Mouse (Mus musculus) layer of hippocampus, adult 2 months (tissue): ENCODE data around the gene Pcdh17. TPM values are rescaled to one million over a fixed set of nuclear protein-coding genes. Genes with fewer than 3 reads are reported as not detected.

ENCODE experiments used
- DNase-seq, 2 experiments: peaks; one replicate each; pipeline ENCODE4 v3.0.0; 2022; ENCODE audit warnings: low spot score in 2 of 2
- H3K27ac ChIP-seq: fragments of 200-600 bp; 2 replicates; pipeline ENCODE4 v1.8.1; 2022
- H3K4me3 ChIP-seq: fragments of 200-600 bp; 2 replicates; pipeline ENCODE4 v1.8.1; 2022; ENCODE audit warnings: mild to moderate bottlenecking
- CTCF ChIP-seq: fragments of 200-600 bp; conservative IDR thresholded peaks from 2 replicates; pipeline ENCODE4 v1.8.1; 2022; ENCODE audit warnings: antibody characterized with exemption, mild to moderate bottlenecking, moderate library complexity
- long read RNA-seq, 2 experiments: library from polyadenylated mRNA; stranded (forward); transcript quantifications; one replicate each; pipeline ENCODE4 v2.0.0; 2021; ENCODE audit warnings: borderline mapping rate in 2 of 2
- total RNA-seq, 2 experiments: library from RNA; stranded (reverse); gene quantifications; 2 replicates each; pipeline ENCODE4 v1.2.3; 2021

Pcdh17 gene
- total RNA-seq = 10 to 100 TPM; 41.1 to 44.8 TPM
- long read RNA-seq, experiment 1, full-length matches to known transcripts = 6 of 12 reads
- long read RNA-seq, experiment 1, partial matches to known transcripts = 0 of 12 reads
- long read RNA-seq, experiment 1, other reads (novel, unspliced or antisense) = 6 of 12 reads
- long read RNA-seq, experiment 2, full-length matches to known transcripts = 9 of 25 reads
- long read RNA-seq, experiment 2, partial matches to known transcripts = 3 of 25 reads
- long read RNA-seq, experiment 2, other reads (novel, unspliced or antisense) = 13 of 25 reads

DNA sequence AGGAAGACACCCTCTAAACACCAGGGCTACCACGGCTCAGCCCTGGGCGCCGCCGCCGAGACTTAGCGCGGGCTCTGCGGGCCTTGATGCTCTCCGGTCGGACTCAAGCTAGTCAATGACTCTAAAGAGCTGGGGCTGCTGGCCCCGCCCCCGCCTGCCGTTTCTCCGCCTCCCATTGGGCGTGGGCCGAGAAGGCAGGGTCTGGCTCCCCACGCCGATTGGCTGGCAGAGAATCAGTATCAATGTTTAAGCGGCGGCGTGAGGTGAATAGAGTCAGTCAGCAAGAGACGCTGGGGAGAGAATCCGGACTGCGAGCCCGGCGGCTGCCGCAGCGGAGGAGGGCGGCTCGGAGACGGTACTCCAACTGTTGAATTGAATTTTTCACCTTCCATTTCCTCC is at the start of gene Pcdh17:
TSS of gene Pcdh17 (plus strand) at position 276 of the 399 bp plus-strand sequence.
- DNase-seq = peak; percentile 96 to 97
- TF ChIP-seq CTCF = no peak
- H3K27ac ChIP-seq = peak within 1 kb of the TSS; percentile 92
- peak within 1 kb of the TSS; percentile 80 for H3K4me3 ChIP-seq

DNA sequence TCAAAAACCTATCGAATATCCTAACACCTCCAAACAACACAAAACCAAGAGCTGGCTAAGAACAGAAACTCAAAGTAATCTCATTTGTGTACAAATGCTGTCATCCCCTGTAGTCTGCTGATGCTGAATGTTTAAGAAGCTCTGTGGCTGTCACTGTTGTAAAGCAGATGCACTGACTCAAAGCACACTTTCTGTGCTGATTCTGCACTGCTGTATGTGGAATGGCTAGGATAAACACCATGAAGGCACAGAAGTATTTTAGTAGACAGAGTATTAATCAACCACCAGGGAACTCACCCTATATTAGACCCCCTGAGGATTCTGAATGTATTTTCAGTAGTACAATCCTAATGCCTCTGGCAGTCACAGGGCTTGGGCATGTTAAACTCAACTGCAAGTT is 46.2 kb upstream of the Pcdh17 start:
- no peak overlapping the region for H3K4me3 ChIP-seq
- DNase-seq = no peak
- no peak for TF ChIP-seq CTCF
- no peak overlapping the region for H3K27ac ChIP-seq

DNA sequence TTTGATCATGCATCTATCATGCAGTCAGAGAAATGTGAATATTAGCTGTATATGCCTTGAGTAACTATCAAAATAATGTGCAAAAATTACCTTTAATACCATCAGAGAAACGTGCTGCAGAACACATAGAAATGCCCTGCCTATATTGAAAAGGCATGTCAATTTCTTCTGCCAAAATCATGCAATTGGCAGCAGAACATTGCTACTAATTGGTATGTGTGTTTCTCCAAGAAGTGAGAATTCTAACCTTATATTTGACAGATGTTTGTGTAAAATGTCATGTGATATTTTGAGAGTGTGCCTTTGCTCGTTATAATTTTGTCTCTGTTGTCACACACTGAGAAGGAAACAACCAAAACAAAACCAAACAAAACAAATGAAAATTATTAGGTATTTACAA is 18.6 kb upstream of the Pcdh17 start:
- no peak for TF ChIP-seq CTCF
- Histone ChIP-seq H3K4me3 (no peak overlapping the region), H3K27ac (no peak overlapping the region)
- DNase-seq = no peak

DNA sequence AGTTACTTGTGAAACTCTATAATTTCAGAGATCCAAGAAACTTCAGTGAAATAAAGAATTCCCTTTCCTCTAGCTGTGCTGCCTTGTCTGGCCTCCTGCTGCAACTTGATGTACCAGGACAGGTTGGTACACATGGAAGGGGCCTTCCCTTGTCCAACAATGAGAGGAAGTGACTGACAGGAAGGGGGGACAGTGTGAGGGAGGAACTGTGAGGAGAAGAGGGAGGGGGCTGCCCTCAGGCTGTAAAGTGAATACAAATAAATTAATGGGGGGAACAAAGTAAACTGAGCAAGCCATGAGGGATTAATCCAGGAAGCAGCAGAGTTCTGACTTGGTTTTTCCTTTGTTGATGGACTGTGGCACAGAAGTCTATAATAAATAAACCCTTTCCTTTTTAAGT is 16.7 kb upstream of the Pcdh17 start:
- TF ChIP-seq CTCF = no peak
- Histone ChIP-seq H3K27ac (no peak overlapping the region), H3K4me3 (no peak overlapping the region)
- DNase-seq = no peak

DNA sequence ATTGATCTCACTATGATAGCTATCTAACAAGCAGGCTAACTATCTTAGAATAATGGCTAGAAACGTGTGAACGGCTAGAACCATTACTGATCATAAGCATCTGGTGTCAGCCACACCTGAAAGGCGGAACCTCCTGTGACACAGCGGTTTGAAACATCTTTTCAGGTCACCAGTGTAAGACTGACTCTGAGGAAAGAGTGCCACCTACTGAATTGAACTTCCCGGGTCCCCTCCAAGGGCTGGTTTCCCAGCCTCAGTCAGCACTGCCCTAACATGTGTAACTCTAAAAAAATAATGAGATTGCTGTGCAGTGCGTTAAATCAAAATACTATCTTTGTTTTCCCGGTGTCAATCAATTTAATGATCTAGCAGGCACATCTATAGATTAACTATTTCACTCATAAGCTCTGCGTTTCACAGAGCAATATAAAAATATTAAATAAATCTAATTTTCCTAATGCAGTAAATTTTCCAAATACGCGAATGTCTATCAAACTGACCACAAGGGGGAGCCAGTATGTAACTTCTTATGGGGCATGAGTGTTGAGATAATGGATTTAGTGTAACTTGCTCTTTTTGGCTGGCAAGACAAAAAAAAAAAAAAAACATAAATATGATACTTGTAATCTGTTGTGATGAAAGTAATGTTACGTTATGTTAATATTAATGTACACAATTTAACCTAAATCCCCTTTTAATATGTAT is 5.1 kb upstream of the Pcdh17 start:
- Histone ChIP-seq H3K4me3 (no peak overlapping the region), H3K27ac (no peak overlapping the region)
- DNase-seq = peak in 1 of 2 experiments; percentile 65
- TF ChIP-seq CTCF = peak; percentile 81

DNA sequence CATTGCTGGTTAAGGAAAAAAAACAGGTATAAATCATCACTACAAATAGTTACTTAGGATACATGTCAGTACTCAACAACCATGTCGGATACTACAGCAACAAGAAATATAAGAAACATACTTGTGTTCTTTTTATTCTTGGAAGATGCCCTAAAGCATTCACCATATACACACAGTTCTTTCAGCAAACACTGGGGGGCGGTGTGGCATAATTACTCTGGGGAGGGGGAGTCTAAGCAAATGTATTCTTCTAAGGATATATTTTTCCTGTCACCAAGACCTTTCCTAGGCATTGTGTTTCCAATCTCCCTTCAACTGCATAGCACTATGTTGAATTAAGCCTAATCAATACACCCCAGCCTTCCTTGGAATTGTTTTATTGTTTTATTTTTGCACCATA is 2.5 kb upstream of the Pcdh17 start:
- no peak overlapping the region for H3K27ac ChIP-seq
- TF ChIP-seq CTCF = peak; percentile 75
- no peak overlapping the region for H3K4me3 ChIP-seq
- DNase-seq = peak in 1 of 2 experiments; percentile 46

DNA sequence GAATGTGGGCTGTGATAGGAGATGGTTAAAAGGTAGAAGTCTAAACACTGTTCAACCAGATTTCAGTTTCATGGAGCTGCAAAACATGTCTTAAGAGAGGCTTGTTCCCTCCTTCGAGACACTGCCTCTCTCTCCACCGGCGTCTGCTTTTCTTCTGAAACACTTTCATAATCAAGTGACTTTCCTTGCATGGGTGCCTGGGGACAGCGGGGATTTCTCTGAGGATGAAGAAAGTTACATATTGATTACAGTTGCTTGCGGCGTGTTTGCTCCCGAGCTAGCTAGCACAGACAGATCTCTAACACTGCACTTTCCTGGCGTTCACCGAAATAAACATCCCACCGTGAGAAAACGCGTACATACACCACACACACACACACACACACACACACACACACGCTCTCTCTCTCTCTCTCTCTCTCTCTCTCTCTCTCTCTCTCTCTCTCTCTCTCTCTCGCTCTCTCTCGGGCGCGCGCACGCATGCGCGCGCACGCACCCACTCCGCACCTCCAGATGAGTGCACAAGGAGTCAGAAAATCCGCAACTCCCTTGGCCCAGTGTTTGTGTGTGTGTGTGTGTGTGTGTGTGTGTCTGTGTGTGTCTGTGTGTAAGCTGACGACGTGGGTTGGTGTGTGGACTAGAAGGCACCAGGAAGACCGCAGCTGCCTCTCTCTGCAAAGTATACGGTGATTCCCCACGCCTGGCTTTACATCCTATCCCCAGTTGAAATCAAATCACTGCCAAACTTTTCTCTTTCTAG is 655 bp upstream of the Pcdh17 start:
- peak overlapping the region; percentile 80 for H3K4me3 ChIP-seq
- peak in 1 of 2 experiments; percentile 24 for DNase-seq
- no peak for TF ChIP-seq CTCF
- peak overlapping the region; percentile 92 for H3K27ac ChIP-seq

DNA sequence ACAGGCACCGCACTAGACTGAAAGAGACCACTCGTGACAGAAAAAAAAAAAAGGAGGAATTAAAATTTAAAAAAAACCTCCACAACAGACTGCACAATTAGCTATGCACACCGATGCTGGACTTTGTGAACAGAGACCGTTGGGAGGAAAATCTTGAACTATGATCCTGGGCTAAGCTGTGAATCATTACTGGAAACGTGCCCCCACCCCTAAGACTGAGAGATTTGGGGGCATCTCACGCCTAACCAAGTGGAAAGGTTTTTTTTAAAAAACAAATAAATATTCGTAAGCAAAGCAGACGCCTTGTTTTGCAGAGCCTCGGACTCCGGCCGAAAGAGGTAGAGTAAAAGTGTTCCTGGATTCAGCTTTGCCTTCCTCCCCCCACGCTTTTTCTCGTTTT is 398 bp downstream of the Pcdh17 start:
- no peak for DNase-seq
- no peak for TF ChIP-seq CTCF
- Histone ChIP-seq H3K4me3 (peak overlapping the region; percentile 80), H3K27ac (peak overlapping the region; percentile 92)

DNA sequence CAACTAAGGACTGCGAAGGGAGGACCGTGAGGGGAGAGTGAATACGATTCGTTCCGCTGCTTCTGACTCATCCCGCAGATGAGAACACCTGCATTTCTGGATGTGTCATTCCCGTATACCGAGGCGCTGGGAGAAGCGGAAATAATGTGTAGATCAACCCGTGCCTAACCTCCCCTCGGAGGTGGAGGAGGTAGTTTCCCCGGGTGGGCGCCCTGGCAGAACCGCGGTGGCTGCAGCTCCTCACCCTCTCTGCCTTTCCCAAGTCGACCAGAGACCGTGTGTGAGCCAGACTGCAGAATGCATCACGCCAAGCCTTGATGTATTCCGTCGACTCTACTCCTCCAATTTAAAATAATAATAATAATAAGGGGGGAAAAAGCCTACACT is 906 bp downstream of the Pcdh17 start:
- H3K4me3 ChIP-seq = peak overlapping the region; percentile 80
- no peak for TF ChIP-seq CTCF
- peak overlapping the region; percentile 92 for H3K27ac ChIP-seq
- peak in 1 of 2 experiments; percentile 39 for DNase-seq

DNA sequence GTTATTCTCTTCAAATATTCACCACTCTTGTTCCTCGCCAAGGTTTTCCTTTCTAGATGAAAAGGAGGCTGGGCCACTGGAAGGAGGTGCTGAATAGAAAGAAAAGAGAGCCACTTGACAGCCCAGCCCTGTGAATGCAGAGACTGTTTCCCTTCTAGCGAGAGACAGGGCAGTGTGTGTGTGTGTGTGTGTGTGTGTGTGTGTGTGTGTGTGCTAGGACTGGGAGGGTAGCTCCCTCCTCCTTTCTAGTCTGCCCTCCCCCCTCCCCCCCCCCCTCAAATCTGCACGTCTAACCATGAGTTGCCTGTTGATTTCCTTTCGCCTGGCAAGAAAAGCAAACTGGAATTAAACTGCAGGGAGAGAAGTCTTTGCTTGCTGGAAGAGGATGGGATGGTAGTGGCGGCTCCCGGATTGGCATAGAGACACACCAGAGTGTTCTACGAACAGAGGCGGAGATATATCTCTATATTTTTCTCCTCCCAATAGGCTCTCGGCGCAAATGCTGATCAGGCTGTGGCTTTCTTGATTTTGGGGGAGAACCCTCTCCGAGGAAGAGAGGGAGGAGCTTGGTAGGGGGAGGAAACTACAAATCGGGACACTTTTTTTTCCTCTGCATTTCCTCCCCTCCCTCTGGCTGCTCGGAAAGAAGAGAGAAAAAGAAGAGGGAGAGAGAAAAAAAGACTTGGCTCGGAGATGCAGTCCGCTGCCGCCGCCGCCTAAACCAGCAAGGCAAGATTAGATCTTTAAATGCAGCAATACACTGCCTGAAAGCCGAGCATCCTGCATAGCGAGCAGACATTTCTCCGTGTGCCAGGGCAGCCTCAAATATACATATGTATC is 1.5 kb downstream of the Pcdh17 start:
- no peak for TF ChIP-seq CTCF
- peak overlapping the region; percentile 92 for H3K27ac ChIP-seq
- DNase-seq = peak in 1 of 2 experiments; percentile 54
- peak overlapping the region; percentile 80 for H3K4me3 ChIP-seq

DNA sequence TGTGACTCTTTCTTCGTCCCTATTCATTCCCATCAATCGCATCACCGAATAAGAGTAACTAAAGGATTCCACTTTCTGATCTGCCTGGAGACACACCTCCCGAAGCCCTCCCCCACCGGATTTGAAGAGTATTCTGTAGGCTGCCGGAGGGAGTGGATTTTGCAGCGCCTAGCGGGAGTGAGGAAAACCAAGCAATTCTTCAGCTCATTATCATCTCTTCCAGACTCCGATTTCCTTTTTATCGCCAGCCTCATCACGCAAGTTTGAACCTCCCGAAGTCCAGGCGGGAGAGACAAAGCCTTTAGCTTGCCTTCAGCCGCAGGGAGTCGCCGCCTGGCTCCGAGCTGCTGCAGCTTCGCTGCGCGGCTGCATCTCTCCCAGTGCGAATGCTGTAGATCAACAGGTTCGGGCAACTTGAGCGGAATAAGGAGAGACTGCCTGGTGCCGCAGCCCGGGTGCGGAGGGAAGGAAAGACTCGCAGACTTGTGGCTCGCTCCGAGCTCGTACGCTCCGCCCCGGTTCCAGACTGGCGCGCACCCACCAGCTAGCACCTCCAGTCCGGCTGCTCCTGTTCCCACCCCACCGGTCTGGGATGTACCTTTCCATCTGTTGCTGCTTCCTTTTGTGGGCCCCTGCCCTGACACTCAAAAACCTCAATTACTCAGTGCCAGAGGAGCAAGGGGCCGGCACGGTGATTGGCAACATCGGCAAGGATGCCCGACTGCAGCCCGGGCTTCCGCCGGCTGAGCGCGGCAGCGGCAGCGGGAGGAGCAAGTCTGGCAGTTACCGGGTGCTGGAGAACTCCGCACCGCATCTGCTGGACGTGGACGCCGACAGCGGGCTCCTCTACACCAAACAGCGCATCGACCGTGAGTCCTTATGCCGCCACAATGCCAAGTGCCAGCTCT is 2.4 kb downstream of the Pcdh17 start:
- H3K27ac ChIP-seq = peak overlapping the region; percentile 80
- peak in 1 of 2 experiments; percentile 51 for DNase-seq
- TF ChIP-seq CTCF = no peak; the same call in 1 of the 2 replicates
- peak overlapping the region; percentile 75 for H3K4me3 ChIP-seq
